Mouse (Mus musculus) hindbrain, postnatal 0 days (tissue): Measurements from ENCODE around the gene Hoxb1. TPM values are rescaled to one million over a fixed set of nuclear protein-coding genes. Genes with fewer than 3 reads are reported as not detected.

Source experiments
- ATAC-seq: fragments of 200-750 bp; cut with Nextera tagmentation; 2 replicates; pipeline ENCODE4 v1.8.0; 2017; ENCODE audit warnings: mild to moderate bottlenecking, moderate TSS enrichment, moderate library complexity
- DNase-seq: peaks from one replicate; pipeline ENCODE4 v3.0.0-alpha.2; 2015; ENCODE audit warnings: low spot score
- H3K27ac ChIP-seq: fragments of 300-500 bp; sonication (generic); 2 replicates; pipeline ENCODE4 v1.5.1; 2014; ENCODE audit warnings: mild to moderate bottlenecking
- H3K27me3 ChIP-seq: fragments of 300-500 bp; sonication (generic); 2 replicates; pipeline ENCODE4 v1.6.1; 2014; ENCODE audit warnings: low read length, mixed read lengths; ENCODE audit not compliant: insufficient read depth
- H3K36me3 ChIP-seq: fragments of 300-500 bp; sonication (generic); 2 replicates; pipeline ENCODE4 v1.6.1; 2014; ENCODE audit warnings: low read length, mixed read lengths; ENCODE audit not compliant: insufficient read depth
- H3K4me1 ChIP-seq: fragments of 300-500 bp; sonication (generic); 2 replicates; pipeline ENCODE4 v1.6.1; 2014; ENCODE audit warnings: antibody characterized with exemption, low read length, mixed read lengths; ENCODE audit not compliant: insufficient read depth
- H3K4me2 ChIP-seq: fragments of 300-500 bp; sonication (generic); 2 replicates; pipeline ENCODE4 v1.6.1; 2014; ENCODE audit warnings: low read depth, mild to moderate bottlenecking, low read length, moderate library complexity, mixed read lengths
- H3K4me3 ChIP-seq: fragments of 300-500 bp; sonication (generic); 2 replicates; pipeline ENCODE4 v1.5.1; 2014; ENCODE audit warnings: low read length
- H3K9ac ChIP-seq: fragments of 300-500 bp; sonication (generic); replicated peaks from 2 replicates; pipeline ENCODE4 v1.6.1; 2014; ENCODE audit warnings: mild to moderate bottlenecking, low read length, moderate library complexity, mixed read lengths
- H3K9me3 ChIP-seq: fragments of 300-500 bp; sonication (generic); 2 replicates; pipeline ENCODE4 v1.6.1; 2016; ENCODE audit warnings: low read length, mixed read lengths
- CTCF ChIP-seq: IDR thresholded peaks from 2 replicates; pipeline ENCODE4 v1.5.1; 2016; ENCODE audit warnings: antibody characterized with exemption, control low read depth, low read depth
- WGBS: fragments of 180-500 bp; shearing (Covaris S2); extraction: QIAGEN DNeasy Blood & Tissue Kit; methylation state at CpG from one replicate; pipeline ENCODE4 v1.1.7; 2014; 5-methylcytosine and 5-hydroxymethylcytosine counted together
- polyA plus RNA-seq: library from polyadenylated mRNA; unstranded; fragments of >200 nt; fragmentation: Nextera tagmentation; extraction: Ambion mirVana; gene quantifications from 2 replicates; pipeline ENCODE4 v1.2.1, GENCODE M21; 2015
- total RNA-seq: library from RNA; depleted of rRNA; stranded (reverse); fragments of >200 nt; gene quantifications from 2 replicates; pipeline ENCODE4 v1.2.3, GENCODE M21; 2014

Gene Hoxb1
- total and polyA plus RNA-seq, 2 experiments from 2014 or later, result 0.21 to 0.24 TPM

DNA sequence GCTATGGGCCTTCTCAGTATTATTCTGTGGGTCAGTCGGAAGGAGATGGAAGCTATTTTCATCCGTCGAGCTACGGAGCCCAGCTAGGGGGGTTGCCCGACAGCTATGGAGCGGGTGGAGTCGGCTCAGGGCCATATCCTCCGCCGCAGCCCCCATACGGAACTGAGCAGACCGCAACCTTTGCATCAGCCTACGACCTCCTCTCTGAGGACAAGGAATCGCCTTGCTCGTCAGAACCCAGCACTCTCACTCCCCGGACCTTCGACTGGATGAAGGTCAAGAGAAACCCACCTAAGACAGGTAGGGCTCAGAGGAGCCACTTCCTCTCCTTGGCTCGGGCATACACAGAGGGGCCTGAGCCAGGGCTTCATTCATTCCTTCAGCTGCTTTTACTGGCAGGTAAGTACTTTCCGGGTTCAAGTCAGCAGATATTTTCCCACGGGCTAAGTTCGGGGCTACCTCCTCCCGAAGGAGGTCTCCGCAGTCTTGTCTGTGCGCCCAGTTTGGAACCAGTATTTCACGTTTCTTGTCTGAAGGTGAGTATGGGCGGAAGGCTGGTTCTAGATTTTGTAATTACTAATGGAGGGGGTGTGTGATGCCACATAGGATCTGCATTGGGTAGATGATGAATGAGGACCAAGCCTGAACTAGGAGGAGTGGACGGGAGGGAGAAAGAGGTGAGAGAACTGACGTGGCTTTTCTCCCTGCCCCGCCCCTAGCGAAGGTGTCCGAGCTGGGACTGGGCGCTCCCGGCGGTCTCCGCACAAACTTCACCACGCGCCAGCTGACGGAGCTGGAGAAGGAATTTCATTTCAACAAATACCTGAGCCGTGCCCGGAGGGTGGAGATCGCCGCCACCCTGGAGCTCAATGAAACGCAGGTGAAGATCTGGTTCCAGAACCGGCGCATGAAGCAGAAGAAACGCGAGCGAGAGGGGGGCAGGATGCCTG lies 815 bp downstream of the Hoxb1 start:
- no peaks in the 10 kb centered on the region for H3K9me3 ChIP-seq
- DNase-seq (no peak), ATAC-seq (no peak)
- WGBS, result 4% methylated on average over 47 of the region's 47 CpGs
- H3K27ac ChIP-seq, result no peak overlapping the region
- peak overlapping the region; percentile 26 for H3K4me2 ChIP-seq
- no peaks in the 10 kb centered on the region for H3K4me1 ChIP-seq
- peaks cover 68% of the 10 kb centered on the region for H3K27me3 ChIP-seq
- H3K36me3 ChIP-seq, result no peaks in the 10 kb centered on the region
- H3K4me3 ChIP-seq, result peak overlapping the region; percentile 5; the same call in 1 of the 2 replicates
- TF ChIP-seq CTCF, result no peak
- no peak overlapping the region for H3K9ac ChIP-seq

DNA sequence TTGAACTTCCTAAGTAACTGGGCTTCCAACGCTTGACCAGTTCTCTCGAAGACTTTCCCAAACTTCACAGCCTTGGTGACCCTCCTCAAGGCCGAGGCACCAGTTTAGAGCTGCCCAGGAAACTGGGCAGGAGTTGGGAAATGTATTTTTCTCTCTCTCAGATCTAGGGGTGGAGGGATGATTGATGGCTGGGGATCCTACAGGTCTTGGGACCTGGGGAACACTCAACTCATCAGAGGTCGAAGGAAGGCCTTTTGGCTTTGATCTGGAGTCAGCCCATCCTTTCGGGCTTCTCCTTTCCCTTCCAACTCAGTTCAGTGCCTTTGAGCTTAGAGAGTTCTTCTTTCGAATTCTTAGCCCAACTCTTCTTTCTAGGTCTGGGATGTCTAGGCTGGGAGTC lies 1.6 kb downstream of the Hoxb1 start:
- WGBS, result 21% methylated on average over 6 of the region's 6 CpGs
- no peaks in the 10 kb centered on the region for H3K4me1 ChIP-seq
- H3K27me3 ChIP-seq, result peaks cover 68% of the 10 kb centered on the region
- H3K9me3 ChIP-seq, result no peaks in the 10 kb centered on the region
- no peak overlapping the region for H3K9ac ChIP-seq
- no peak for ATAC-seq
- H3K36me3 ChIP-seq, result no peaks in the 10 kb centered on the region
- H3K4me2 ChIP-seq, result no peak overlapping the region
- TF ChIP-seq CTCF, result no peak
- H3K4me3 ChIP-seq, result no peak overlapping the region
- no peak for DNase-seq
- H3K27ac ChIP-seq, result no peak overlapping the region

DNA sequence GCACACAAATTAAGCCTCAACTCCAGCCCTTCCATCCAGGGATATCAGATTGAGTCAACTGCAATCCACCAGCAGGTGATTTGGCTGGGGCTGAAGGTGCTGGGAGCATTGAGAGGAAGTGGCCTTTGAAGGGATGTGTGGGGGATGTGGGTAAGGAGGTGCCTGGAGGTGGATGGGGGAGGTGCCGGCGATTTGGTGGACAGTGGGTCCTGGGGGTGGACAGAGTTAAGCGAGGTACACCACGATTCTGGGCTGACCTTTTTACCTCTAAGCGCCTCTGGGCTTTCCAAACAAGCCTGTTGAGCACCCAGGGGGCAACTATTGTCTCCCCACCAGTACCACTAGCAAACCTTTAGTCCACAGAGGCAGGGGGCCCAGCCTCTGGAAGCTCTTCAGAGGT lies 3.1 kb downstream of the Hoxb1 start:
- 14% methylated on average over 5 of the region's 5 CpGs for WGBS
- ATAC-seq, result no peak
- Histone ChIP-seq H3K27me3 (peaks cover 69% of the 10 kb centered on the region), H3K4me2 (no peak overlapping the region), H3K27ac (no peak overlapping the region), H3K9me3 (no peaks in the 10 kb centered on the region), H3K4me3 (no peak overlapping the region), H3K36me3 (no peaks in the 10 kb centered on the region), H3K4me1 (no peaks in the 10 kb centered on the region), H3K9ac (no peak overlapping the region)
- DNase-seq, result no peak
- TF ChIP-seq CTCF, result no peak

DNA sequence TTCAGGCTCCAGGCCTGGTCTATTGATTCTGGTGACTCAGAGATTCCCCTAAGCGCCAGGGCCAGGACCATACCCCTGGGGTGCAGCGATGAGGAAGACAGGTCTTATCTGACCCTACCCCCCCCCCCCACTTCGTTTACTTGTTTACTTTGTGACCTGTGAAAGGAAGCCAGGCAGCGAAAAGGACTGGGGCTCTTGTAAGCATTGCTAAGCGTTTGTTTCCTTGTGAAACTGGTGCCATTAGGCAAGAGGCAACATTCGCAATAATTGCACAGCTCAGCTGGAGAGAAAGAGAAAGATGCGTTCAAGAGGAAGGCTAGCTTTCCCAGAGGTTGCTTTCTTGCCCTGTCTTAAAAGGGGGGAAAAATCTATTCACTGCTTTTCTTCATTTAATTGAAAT lies 3.6 kb downstream of the Hoxb1 start:
- no peak for TF ChIP-seq CTCF
- Histone ChIP-seq H3K9me3 (no peaks in the 10 kb centered on the region), H3K4me2 (no peak overlapping the region), H3K9ac (no peak overlapping the region), H3K27ac (no peak overlapping the region), H3K27me3 (peaks cover 69% of the 10 kb centered on the region), H3K4me1 (no peaks in the 10 kb centered on the region), H3K36me3 (no peaks in the 10 kb centered on the region), H3K4me3 (no peak overlapping the region)
- ATAC-seq, result no peak
- no peak for DNase-seq
- 18% methylated on average over 7 of the region's 7 CpGs for WGBS

DNA sequence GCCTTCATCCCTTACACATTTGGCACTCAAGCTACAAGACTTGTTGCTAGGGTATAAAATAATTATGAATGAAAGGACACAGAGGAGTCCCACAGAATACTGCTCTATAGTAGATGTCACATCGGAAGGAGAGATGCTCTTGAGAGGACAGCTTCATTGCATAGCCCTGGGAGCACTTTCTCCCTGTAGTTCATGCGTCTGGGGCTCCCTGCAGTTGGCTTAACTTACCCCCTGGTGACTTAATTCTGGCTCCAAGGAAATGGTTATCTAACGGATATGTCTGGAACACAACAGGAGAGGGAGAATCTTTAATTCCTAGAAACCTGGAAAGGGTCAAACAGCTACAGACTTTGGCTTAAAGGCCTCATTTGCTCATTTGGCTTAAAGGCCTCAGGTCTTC lies 6.2 kb downstream of the Hoxb1 start:
- WGBS, result 22% methylated on average over 3 of the region's 3 CpGs
- H3K9ac ChIP-seq, result no peak overlapping the region
- H3K9me3 ChIP-seq, result no peaks in the 10 kb centered on the region
- H3K4me3 ChIP-seq, result no peak overlapping the region
- H3K27me3 ChIP-seq, result peaks cover 73% of the 10 kb centered on the region
- no peak for TF ChIP-seq CTCF
- no peak for DNase-seq
- no peak overlapping the region for H3K4me2 ChIP-seq
- H3K36me3 ChIP-seq, result no peaks in the 10 kb centered on the region
- no peak overlapping the region for H3K27ac ChIP-seq
- no peaks in the 10 kb centered on the region for H3K4me1 ChIP-seq
- no peak for ATAC-seq

GRCm38 (mm10) chr11:96372519-96372918 lies 7.0 kb downstream of the Hoxb1 start:
- H3K9me3 ChIP-seq, result no peaks in the 10 kb centered on the region
- no peaks in the 10 kb centered on the region for H3K36me3 ChIP-seq
- no peak for ATAC-seq
- no peak overlapping the region for H3K4me3 ChIP-seq
- no peak overlapping the region for H3K27ac ChIP-seq
- no peak for TF ChIP-seq CTCF
- H3K4me1 ChIP-seq, result no peaks in the 10 kb centered on the region
- peaks cover 71% of the 10 kb centered on the region for H3K27me3 ChIP-seq
- H3K4me2 ChIP-seq, result no peak overlapping the region
- DNase-seq, result no peak
- 7% methylated on average over 3 of the region's 3 CpGs for WGBS
- H3K9ac ChIP-seq, result no peak overlapping the region

GRCm38 (mm10) chr11:96374810-96375209 lies 9.3 kb downstream of the Hoxb1 start:
- Histone ChIP-seq H3K36me3 (no peaks in the 10 kb centered on the region), H3K4me3 (no peak overlapping the region), H3K4me1 (no peaks in the 10 kb centered on the region), H3K4me2 (no peak overlapping the region), H3K27ac (no peak overlapping the region), H3K9me3 (no peaks in the 10 kb centered on the region), H3K27me3 (peaks cover 64% of the 10 kb centered on the region), H3K9ac (no peak overlapping the region)
- DNase-seq, result no peak
- ATAC-seq, result no peak
- no peak for TF ChIP-seq CTCF
- 19% methylated on average over 7 of the region's 7 CpGs for WGBS
